Mouse (Mus musculus): ENCODE measurements around the gene Antxr2.

- TF ChIP-seq POLR2A (IDR thresholded peaks at IDR 0.05; ENCODE audit: borderline replicate concordance, extremely low read depth, low read depth, low read length) (no peak), CTCF (IDR thresholded peaks at IDR 0.05; ENCODE audit: insufficient read depth, low read length) (no peak)
Measured at GRCm38 (mm10) chr5:97907482-97907881, 123.4 kb downstream of the Antxr2 start.

Data from lung, adult 2 months (tissue).